Mouse (Mus musculus): Measurements from ENCODE around the gene Bid.
A peak's percentile ranks its signal among the peaks of the same experiment; 100 is the strongest.

Gene Bid

GRCm38 (mm10) chr6:120916074-120916971, at the start of gene Bid:
Gene Bid, minus strand, starts transcription at chr6:120916853.
- peak; percentile 78 for DNase-seq

GRCm38 (mm10) chr6:120965814-120966213, 49.2 kb upstream of the Bid start:
- DNase-seq, result no peak

- DNase-seq, result no peak
Measured at GRCm38 (mm10) chr6:120964179-120964578, 47.5 kb upstream of the Bid start.

- no peak for DNase-seq
Measured at GRCm38 (mm10) chr6:120960338-120961030, 43.8 kb upstream of the Bid start.

- DNase-seq, result no peak
Measured at GRCm38 (mm10) chr6:120957331-120957730, 40.7 kb upstream of the Bid start.

- no peak for DNase-seq
Measured at GRCm38 (mm10) chr6:120956259-120957161, 39.9 kb upstream of the Bid start.

GRCm38 (mm10) chr6:120955215-120955614, 38.6 kb upstream of the Bid start:
- peak; percentile 45 for DNase-seq

- DNase-seq, result no peak
Measured at GRCm38 (mm10) chr6:120954241-120954640, 37.6 kb upstream of the Bid start.

- no peak for DNase-seq
Measured at GRCm38 (mm10) chr6:120952475-120952874, 35.8 kb upstream of the Bid start.

- no peak for DNase-seq
Measured at GRCm38 (mm10) chr6:120951311-120951710, 34.7 kb upstream of the Bid start.

- DNase-seq, result no peak
Measured at GRCm38 (mm10) chr6:120945510-120945909, 28.9 kb upstream of the Bid start.

GRCm38 (mm10) chr6:120943964-120944363, 27.3 kb upstream of the Bid start:
- no peak for DNase-seq

GRCm38 (mm10) chr6:120943551-120943950, 26.9 kb upstream of the Bid start:
- DNase-seq, result no peak

GRCm38 (mm10) chr6:120943079-120943478, 26.4 kb upstream of the Bid start:
- DNase-seq, result no peak

- DNase-seq, result peak; percentile 55
Measured at GRCm38 (mm10) chr6:120941575-120941974, 24.9 kb upstream of the Bid start.

- DNase-seq, result no peak
Measured at GRCm38 (mm10) chr6:120941084-120941481, 24.4 kb upstream of the Bid start.

GRCm38 (mm10) chr6:120940446-120941083, 23.9 kb upstream of the Bid start:
- DNase-seq, result no peak

- DNase-seq, result no peak
Measured at GRCm38 (mm10) chr6:120939783-120940182, 23.1 kb upstream of the Bid start.

GRCm38 (mm10) chr6:120938763-120939450, 22.3 kb upstream of the Bid start:
- no peak for DNase-seq

- DNase-seq, result no peak
Measured at GRCm38 (mm10) chr6:120937999-120938608, 21.5 kb upstream of the Bid start.

GRCm38 (mm10) chr6:120937104-120937617, 20.5 kb upstream of the Bid start:
- no peak for DNase-seq

Measured in layer of hippocampus, adult 9-11 months (tissue).